Mouse (Mus musculus): ENCODE measurements around the gene Gm6583.

Gene Gm6583

GRCm38 (mm10) chr5:112367929-112368328 lies 12.1 kb upstream of the Gm6583 start:
- DNase-seq (ENCODE audit: low read depth, low spot score) = no peak

GRCm38 (mm10) chr5:112367338-112367737 lies 11.5 kb upstream of the Gm6583 start:
- DNase-seq (ENCODE audit: low read depth, low spot score) = no peak

GRCm38 (mm10) chr5:112366879-112367278 lies 11.0 kb upstream of the Gm6583 start:
- no peak for DNase-seq (ENCODE audit: low read depth, low spot score)

- DNase-seq (ENCODE audit: low read depth, low spot score) = no peak
These were observed 8.5 kb upstream of the Gm6583 start for GRCm38 (mm10) chr5:112364184-112364797.

GRCm38 (mm10) chr5:112360077-112360476 lies 4.2 kb upstream of the Gm6583 start:
- DNase-seq (ENCODE audit: low read depth, low spot score) = no peak

GRCm38 (mm10) chr5:112359520-112359919 lies 3.7 kb upstream of the Gm6583 start:
- no peak for DNase-seq (ENCODE audit: low read depth, low spot score)

- no peak for DNase-seq (ENCODE audit: low read depth, low spot score)
These were observed 489 bp upstream of the Gm6583 start for GRCm38 (mm10) chr5:112356322-112356721.

- DNase-seq (ENCODE audit: low read depth, low spot score) = no peak
These were observed 340 bp downstream of the Gm6583 start for GRCm38 (mm10) chr5:112355493-112355892.

- DNase-seq (ENCODE audit: low read depth, low spot score) = no peak
These were observed 6.7 kb downstream of the Gm6583 start for GRCm38 (mm10) chr5:112349169-112349568.

- no peak for DNase-seq (ENCODE audit: low read depth, low spot score)
These were observed 9.4 kb downstream of the Gm6583 start for GRCm38 (mm10) chr5:112346211-112346965.

- no peak for DNase-seq (ENCODE audit: low read depth, low spot score)
These were observed 11.5 kb downstream of the Gm6583 start for GRCm38 (mm10) chr5:112344092-112344960.

- no peak for DNase-seq (ENCODE audit: low read depth, low spot score)
These were observed 12.6 kb downstream of the Gm6583 start for GRCm38 (mm10) chr5:112343205-112343595.

GRCm38 (mm10) chr5:112342463-112343204 lies 13.2 kb downstream of the Gm6583 start, which contains the start of the genes Srrd and Hps4:
TSS of gene Srrd (minus strand) at chr5:112343040.
TSS of gene Hps4 (plus strand) at chr5:112343083.
- no peak for DNase-seq (ENCODE audit: low read depth, low spot score)

GRCm38 (mm10) chr5:112339215-112339614 lies 16.6 kb downstream of the Gm6583 start:
- no peak for DNase-seq (ENCODE audit: low read depth, low spot score)

GRCm38 (mm10) chr5:112337004-112337403 lies 18.8 kb downstream of the Gm6583 start:
- no peak for DNase-seq (ENCODE audit: low read depth, low spot score)

- DNase-seq (ENCODE audit: low read depth, low spot score) = no peak
These were observed 20.4 kb downstream of the Gm6583 start for GRCm38 (mm10) chr5:112335473-112335872.

- DNase-seq (ENCODE audit: low read depth, low spot score) = no peak
These were observed 25.8 kb downstream of the Gm6583 start for GRCm38 (mm10) chr5:112329805-112330564.

GRCm38 (mm10) chr5:112327854-112328253 lies 28.0 kb downstream of the Gm6583 start:
- DNase-seq (ENCODE audit: low read depth, low spot score) = no peak

- DNase-seq (ENCODE audit: low read depth, low spot score) = no peak
These were observed 29.3 kb downstream of the Gm6583 start for GRCm38 (mm10) chr5:112326446-112327009.

Measured in WW6 (cell line).